Mouse (Mus musculus) v-Abl transformed pro-B cells (cell line): ENCODE measurements at regions not wholly inside any gene's neighbourhood (a gene's known extent, or its start where the extent isn't known, plus 50 kb on each side); places are given as distances from the start of the nearest gene placed in this dataset.

Experiments
- in situ Hi-C, 2 experiments: fragments of 400-800 bp; cut with MboI; formaldehyde crosslinking; loops; one replicate each; pipeline ENCODE4 v1.15.1; 2025; ENCODE audit not compliant: unreplicated experiment in 2 of 2

- in situ Hi-C loops, result loop anchor here in 1 of 2 experiments (25.0 kb wide), 2 partner anchors 781 to 1181 kb away; no protein-coding TSS in a partner anchor
These were observed 57.8 kb upstream of the Chchd3 start for GRCm38 (mm10) chr6:33117877-33118276.

GRCm38 (mm10) chr6:33120581-33120980, 60.5 kb upstream of the Chchd3 start:
- in situ Hi-C loops, result loop anchor here (10.0 to 25.0 kb wide), 3 partner anchors 783 to 1183 kb away; no protein-coding TSS in a partner anchor

GRCm38 (mm10) chr6:33126574-33126973, 66.5 kb upstream of the Chchd3 start:
- in situ Hi-C loops, result loop anchor here in 1 of 2 experiments (10.0 to 25.0 kb wide), 2 partner anchors 802 to 1189 kb away; no protein-coding TSS in a partner anchor

- in situ Hi-C loops, result loop anchor here in 1 of 2 experiments (25.0 kb wide), 1 partner anchor 1200 kb away; no protein-coding TSS in a partner anchor
These were observed 76.8 kb upstream of the Chchd3 start for GRCm38 (mm10) chr6:33136906-33137305.

- in situ Hi-C loops, result loop anchor here in 1 of 2 experiments (25.0 kb wide), 1 partner anchor 1201 kb away; no protein-coding TSS in a partner anchor
These were observed 77.8 kb upstream of the Chchd3 start for GRCm38 (mm10) chr6:33137823-33138222.

DNA sequence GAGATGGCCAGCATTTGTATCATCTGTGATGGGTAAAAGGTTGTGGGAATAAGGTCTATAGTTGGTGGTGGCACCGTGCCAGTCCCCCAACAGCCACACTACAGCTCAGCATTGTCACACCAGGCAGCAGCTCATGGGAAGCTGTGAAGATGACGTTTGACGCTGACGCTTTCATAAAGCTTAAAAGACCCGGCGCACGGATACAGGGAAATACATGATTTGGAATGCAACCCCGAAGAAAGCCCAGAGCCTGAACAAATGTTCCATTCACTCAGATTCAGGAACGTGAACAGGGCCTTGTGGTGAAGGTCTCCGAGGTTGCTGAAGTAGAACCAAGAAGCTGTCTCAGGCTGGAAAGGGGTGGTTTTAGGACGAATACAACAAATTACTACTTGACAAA, 82.4 kb upstream of the Exoc4 start:
- in situ Hi-C loops, result no loop called here

GRCm38 (mm10) chr6:33173606-33174005, 75.3 kb upstream of the Exoc4 start:
- in situ Hi-C loops, result no loop called here

DNA sequence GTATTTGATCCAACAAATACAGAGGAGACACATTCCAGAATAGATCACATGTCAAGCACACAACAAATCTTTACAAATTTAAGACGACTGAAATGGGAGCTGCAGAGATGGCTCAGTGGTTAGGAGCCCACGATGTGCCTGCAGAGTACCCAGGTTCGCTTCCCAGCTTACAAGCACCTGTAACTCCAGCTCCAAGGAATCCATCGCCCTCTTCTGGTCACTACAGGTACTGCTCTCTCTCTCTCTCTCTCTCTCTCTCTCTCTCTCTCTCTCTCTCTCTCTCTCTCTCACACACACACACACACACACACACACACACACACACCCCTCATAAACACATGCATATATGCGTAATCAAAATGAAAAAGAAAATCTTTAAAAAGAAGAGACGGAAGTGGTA, 74.3 kb upstream of the Exoc4 start:
- in situ Hi-C loops, result no loop called here

DNA sequence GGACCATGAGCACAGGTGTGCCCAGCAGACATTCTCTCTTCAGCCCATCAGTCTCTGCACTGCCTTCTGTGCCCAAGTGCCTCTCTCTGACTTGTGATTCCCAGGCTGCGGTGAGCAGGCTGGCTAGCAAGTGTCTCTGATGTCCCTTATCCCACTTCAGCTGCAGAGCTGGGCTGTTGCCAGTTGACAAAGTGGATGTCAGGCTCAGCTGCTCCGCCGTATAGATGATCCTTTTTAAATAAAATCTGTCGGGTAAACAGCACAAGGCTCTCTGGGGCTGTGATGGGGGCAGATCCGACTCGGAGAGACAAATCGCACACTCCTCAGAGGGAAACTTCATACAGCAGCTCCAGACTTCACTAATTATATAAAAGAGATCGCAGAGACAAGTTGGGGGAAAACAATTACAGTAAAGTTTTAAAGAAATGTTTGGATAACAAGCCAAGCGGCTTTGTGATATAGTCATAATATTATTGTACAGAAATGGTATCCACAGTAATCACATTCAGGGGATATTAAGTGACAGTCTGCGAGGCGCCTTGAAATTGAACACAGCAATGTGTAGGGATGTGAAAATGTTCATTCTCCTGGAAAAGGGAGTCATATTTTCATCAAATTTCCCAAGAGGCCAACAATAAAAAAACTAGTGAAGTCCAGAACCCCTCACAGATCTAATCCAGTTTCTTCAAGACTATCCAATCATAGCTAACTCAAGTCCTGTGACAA, 59.2 kb upstream of the Exoc4 start:
- in situ Hi-C loops, result no loop called here

DNA sequence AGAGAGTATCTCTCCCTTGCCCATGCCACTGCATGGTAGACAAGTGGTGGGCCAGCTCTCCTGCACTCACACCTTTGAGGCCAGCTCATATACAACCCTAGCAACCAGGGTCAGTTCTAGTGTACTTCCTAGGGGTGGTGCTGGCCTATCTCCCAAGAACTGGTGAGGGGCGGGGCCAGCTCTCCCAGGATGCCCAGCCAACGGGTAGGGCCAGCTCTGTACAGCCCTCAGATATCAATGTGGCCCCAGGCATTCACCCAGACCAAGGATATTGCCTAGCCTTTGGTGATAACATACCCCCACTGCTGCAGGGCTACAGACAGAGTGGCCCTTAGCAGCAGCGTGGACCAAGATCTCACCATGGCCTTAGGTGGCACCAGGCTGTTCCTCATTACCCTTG, 55.1 kb upstream of the Exoc4 start:
- in situ Hi-C loops, result no loop called here
